Mouse (Mus musculus) G1E-ER4 (cell line): ENCODE measurements around the gene Yif1a. TPM values are rescaled to one million over a fixed set of nuclear protein-coding genes. Genes with fewer than 3 reads are reported as not detected.

Source experiments
- GATA1 ChIP-seq: IDR thresholded peaks from one replicate; pipeline ENCODE4 v1.8.0; 2012; ENCODE audit warnings: low read length, inconsistent platforms
- polyA plus RNA-seq: library from polyadenylated mRNA; stranded (reverse); fragments of >175 nt; gene quantifications from 2 replicates; pipeline ENCODE4 v1.2.3, GENCODE M21; 2012

The Yif1a gene
- polyA plus RNA-seq, 1 experiment: 19.4 TPM

- no peak for TF ChIP-seq GATA1
These were observed 34.2 kb downstream of the Yif1a start for GRCm38 (mm10) chr19:5122492-5122891.

GRCm38 (mm10) chr19:5123241-5123640 is 34.9 kb downstream of the Yif1a start:
- no peak for TF ChIP-seq GATA1

GRCm38 (mm10) chr19:5124055-5124614 is 35.8 kb downstream of the Yif1a start:
- no peak for TF ChIP-seq GATA1

GRCm38 (mm10) chr19:5129770-5130169 is 41.4 kb downstream of the Yif1a start:
- TF ChIP-seq GATA1: no peak

- TF ChIP-seq GATA1: no peak
These were observed 42.9 kb downstream of the Yif1a start for GRCm38 (mm10) chr19:5131237-5131636.

GRCm38 (mm10) chr19:5139640-5140039 is 51.3 kb downstream of the Yif1a start:
- no peak for TF ChIP-seq GATA1

Other genes starting within 250 kb of the Yif1a start
- gene Ccs, start 249.2 kb upstream of the Yif1a start, polyA plus RNA-seq: 56.4 and 100 TPM in 2 replicates
- gene Ccdc87, start 249.2 kb upstream of the Yif1a start, polyA plus RNA-seq: 0.02 TPM in 1 of 2 replicates, not detected in the other
- not detected in 2 replicates for gene Ctsf, start 233.4 kb upstream of the Yif1a start, polyA plus RNA-seq
- gene Actn3, start 210.6 kb upstream of the Yif1a start, polyA plus RNA-seq: 0.50 and 0.64 TPM in 2 replicates
- 2.4 and 3.2 TPM in 2 replicates for gene Zdhhc24, start 209.9 kb upstream of the Yif1a start, polyA plus RNA-seq
- gene Bbs1, start 181.9 kb upstream of the Yif1a start, polyA plus RNA-seq: 3.6 and 4.9 TPM in 2 replicates
- 72.5 and 78.7 TPM in 2 replicates for gene Dpp3, start 160.3 kb upstream of the Yif1a start, polyA plus RNA-seq
- 0.09 and 0.31 TPM in 2 replicates for gene Peli3, start 145.4 kb upstream of the Yif1a start, polyA plus RNA-seq
- gene Mrpl11, start 126.4 kb upstream of the Yif1a start, polyA plus RNA-seq: 79.7 and 109 TPM in 2 replicates
- not detected in 2 replicates for gene Npas4, start 98.2 kb upstream of the Yif1a start, polyA plus RNA-seq
- gene Slc29a2, start 64.7 kb upstream of the Yif1a start, polyA plus RNA-seq: 4.1 and 4.3 TPM in 2 replicates
- 10.8 and 12.4 TPM in 2 replicates for gene B4gat1, start 49.7 kb upstream of the Yif1a start, polyA plus RNA-seq
- gene AC124502.3, start 49.6 kb upstream of the Yif1a start, polyA plus RNA-seq: 0.15 and 0.33 TPM in 2 replicates
- 61.3 and 101 TPM in 2 replicates for gene Brms1, start 47.2 kb upstream of the Yif1a start, polyA plus RNA-seq
- gene Rin1, start 38.1 kb upstream of the Yif1a start, polyA plus RNA-seq: 1.1 TPM in 2 replicates
- gene Cd248, start 20.5 kb upstream of the Yif1a start, polyA plus RNA-seq: 0.90 and 0.95 TPM in 2 replicates
- gene Tmem151a, start 3.0 kb upstream of the Yif1a start, polyA plus RNA-seq: not detected in 2 replicates
- gene Cnih2, start 10.0 kb downstream of the Yif1a start, polyA plus RNA-seq: 1.9 and 2.1 TPM in 2 replicates
- gene Rab1b, start 18.5 kb downstream of the Yif1a start, polyA plus RNA-seq: 249 and 315 TPM in 2 replicates
- 9.0 and 11.6 TPM in 2 replicates for gene Klc2, start 30.0 kb downstream of the Yif1a start, polyA plus RNA-seq
- 47.4 and 54.1 TPM in 2 replicates for gene Pacs1, start 184.6 kb downstream of the Yif1a start, polyA plus RNA-seq
- 445 and 471 TPM in 2 replicates for gene Sf3b2, start 206.9 kb downstream of the Yif1a start, polyA plus RNA-seq
- gene Gal3st3, start 209.8 kb downstream of the Yif1a start, polyA plus RNA-seq: not detected in 2 replicates
- gene Catsper1, start 247.2 kb downstream of the Yif1a start, polyA plus RNA-seq: not detected in 2 replicates